Mouse (Mus musculus) layer of hippocampus, adult 11-12 months (tissue): Measurements from ENCODE around the gene Gm10721.
"Not testable (repeated sequence)": the region's sequence is repeated elsewhere in the genome, so short reads cannot be mapped to it uniquely, and the experiment has no call there.

Experiments
- DNase-seq: peaks from one replicate; pipeline ENCODE4 v3.0.0; 2022; ENCODE audit warnings: low spot score

The Gm10721 gene

DNA sequence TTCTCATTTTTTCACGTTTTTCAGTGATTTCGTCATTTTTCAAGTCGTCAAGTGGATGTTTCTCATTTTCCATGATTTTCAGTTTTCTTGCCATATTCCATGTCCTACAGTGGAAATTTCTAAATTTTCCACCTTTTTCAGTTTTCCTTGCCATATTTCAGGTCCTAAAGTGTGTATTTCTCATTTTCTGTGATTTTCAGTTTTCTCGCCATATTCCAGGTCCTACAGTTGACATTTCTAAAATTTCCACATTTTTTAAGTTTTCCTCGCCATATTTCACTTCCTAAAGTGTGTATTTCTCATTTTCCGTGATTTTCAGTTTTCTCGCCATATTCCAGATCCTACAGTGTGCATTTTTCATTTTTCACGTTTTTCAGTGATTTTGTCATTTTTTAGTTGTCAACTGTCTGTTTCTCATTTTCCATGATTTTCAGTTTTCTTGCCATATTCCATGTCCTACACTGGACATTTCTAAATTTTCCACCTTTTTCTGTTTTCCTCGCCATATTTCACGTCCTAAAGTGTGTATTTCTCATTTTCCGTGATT is at the start of gene Gm10721:
TSS of gene Gm10721 (plus strand) at position 408 of the 547 bp plus-strand sequence.
- DNase-seq: not testable (repeated sequence)

DNA sequence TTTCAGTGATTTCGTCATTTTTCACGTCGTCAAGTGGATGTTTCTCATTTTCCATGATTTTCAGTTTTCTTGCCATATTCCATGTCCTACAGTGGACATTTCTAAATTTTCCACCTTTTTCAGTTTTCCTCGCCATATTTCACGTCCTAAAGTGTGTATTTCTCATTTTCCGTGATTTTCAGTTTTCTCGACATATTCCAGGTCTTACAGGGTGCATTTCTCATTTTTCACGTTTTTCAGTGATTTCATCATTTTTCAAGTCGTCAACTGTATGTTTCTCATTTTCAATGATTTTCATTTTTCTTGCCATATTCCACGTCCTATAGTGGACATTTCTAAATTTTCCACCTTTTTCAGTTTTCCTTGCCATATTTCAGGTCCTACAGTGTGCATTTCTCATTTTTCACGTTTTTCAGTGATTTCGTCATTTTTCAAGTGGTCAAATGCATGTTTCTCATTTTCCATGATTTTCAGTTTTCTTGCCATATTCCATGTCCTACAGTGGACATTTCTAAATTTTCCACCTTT is 12.4 kb upstream of the Gm10721 start, which contains the start of gene Gm10722:
TSS of gene Gm10722 (plus strand) at position 478 of the 528 bp plus-strand sequence.
- DNase-seq: peak; percentile 15

DNA sequence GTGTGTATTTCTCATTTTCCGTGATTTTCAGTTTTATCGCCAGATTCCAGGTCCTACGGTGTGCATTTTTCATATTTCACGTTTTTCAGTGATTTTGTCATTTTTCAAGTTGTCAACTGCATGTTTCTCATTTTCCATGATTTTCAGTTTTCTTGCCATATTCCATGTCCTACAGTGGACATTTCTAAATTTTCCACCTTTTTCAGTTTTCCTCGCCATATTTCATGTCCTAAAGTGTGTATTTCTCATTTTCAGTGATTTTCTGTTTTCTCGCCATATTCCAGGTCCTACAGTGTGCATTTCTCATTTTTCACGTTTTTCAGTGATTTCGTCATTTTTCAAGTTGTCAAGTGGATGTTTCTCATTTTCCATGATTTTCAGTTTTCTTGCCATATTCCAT is 11.9 kb upstream of the Gm10721 start:
- peak; percentile 16 for DNase-seq

GRCm38 (mm10) chr9:3001948-3002659 is 10.8 kb upstream of the Gm10721 start:
- peak; percentile 100 for DNase-seq

GRCm38 (mm10) chr9:3002794-3003396 is 10.0 kb upstream of the Gm10721 start, which contains the start of gene Gm11168:
Gene Gm11168, plus strand, starts transcription at chr9:3003346.
- not testable (repeated sequence) for DNase-seq

DNA sequence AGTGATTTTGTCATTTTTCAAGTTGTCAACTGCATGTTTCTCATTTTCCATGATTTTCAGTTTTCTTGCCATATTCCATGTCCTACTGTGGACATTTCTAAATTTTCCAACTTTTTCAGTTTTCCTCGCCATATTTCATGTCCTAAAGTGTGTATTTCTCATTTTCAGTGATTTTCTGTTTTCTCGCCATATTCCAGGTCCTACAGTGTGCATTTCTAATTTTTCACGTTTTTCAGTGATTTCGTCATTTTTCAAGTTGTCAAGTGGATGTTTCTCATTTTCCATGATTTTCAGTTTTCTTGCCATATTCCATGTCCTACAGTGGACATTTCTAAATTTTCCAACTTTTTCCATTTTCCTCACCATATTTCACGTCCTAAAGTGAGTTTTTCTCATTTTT is 6.8 kb upstream of the Gm10721 start:
- DNase-seq: not testable (repeated sequence)

DNA sequence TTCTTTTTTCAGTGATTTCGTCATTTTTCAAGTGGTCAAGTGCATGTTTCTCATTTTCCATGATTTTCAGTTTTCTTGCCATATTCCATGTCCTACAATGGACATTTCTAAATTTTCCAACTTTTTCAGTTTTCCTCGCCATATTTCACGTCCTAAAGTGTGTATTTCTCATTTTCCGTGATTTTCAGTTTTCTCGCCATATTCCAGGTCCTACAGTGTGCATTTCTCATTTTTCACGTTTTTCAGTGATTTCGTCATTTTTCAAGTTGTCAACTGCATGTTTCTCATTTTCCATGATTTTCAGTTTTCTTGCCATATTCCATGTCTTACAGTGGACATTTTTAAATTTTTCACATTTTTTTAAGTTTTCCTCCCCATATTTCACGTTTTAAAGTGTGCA is 6.3 kb upstream of the Gm10721 start:
- DNase-seq: peak; percentile 99

- DNase-seq: not testable (repeated sequence)
Measured at GRCm38 (mm10) chr9:3007272-3007671, 5.7 kb upstream of the Gm10721 start.

DNA sequence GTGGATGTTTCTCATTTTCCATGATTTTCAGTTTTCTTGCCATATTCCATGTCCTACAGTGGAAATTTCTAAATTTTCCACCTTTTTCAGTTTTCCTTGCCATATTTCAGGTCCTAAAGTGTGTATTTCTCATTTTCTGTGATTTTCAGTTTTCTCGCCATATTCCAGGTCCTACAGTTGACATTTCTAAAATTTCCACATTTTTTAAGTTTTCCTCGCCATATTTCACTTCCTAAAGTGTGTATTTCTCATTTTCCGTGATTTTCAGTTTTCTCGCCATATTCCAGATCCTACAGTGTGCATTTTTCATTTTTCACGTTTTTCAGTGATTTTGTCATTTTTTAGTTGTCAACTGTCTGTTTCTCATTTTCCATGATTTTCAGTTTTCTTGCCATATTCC is 3.6 kb upstream of the Gm10721 start:
- not testable (repeated sequence) for DNase-seq

GRCm38 (mm10) chr9:3012054-3012621 is 802 bp upstream of the Gm10721 start:
- DNase-seq: not testable (repeated sequence)

GRCm38 (mm10) chr9:3015354-3015753 is 2.4 kb downstream of the Gm10721 start, which contains the start of gene Gm10720:
Gene Gm10720, plus strand, starts transcription at chr9:3015654.
- not testable (repeated sequence) for DNase-seq

GRCm38 (mm10) chr9:3015896-3016295 is 3.0 kb downstream of the Gm10721 start:
- DNase-seq: not testable (repeated sequence)

GRCm38 (mm10) chr9:3017108-3017507 is 4.2 kb downstream of the Gm10721 start, which contains the start of gene Gm10719:
Gene Gm10719, plus strand, starts transcription at chr9:3017408.
- DNase-seq: not testable (repeated sequence)

GRCm38 (mm10) chr9:3018944-3019343 is 6.0 kb downstream of the Gm10721 start:
- DNase-seq: peak; percentile 55

DNA sequence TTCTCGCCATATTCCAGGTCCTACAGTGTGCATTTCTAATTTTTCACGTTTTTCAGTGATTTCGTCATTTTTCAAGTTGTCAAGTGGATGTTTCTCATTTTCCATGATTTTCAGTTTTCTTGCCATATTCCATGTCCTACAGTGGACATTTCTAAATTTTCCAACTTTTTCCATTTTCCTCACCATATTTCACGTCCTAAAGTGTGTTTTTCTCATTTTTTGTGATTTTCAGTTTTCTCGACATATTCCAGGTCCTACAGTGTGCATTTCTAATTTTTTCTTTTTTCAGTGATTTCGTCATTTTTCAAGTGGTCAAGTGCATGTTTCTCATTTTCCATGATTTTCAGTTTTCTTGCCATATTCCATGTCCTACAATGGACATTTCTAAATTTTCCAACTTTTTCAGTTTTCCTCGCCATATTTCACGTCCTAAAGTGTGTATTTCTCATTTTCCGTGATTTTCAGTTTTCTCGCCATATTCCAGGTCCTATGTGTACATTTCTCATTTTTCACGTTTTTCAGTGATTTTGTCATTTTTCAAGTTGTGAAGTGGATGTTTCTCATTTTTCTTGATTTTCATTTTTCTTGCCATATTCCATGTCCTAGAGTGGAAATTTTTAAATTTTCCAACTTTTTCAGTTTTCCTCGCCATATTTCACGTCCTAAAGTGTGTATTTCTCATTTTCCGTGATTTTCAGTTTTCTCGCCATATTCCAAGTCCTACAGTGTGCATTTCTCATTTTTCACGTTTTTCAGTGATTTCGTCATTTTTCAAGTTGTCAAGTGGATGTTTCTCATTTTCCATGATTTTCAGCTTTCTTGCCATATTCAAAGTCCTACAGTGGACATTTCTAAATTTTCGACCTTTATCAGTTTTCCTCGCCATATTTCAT is 7.1 kb downstream of the Gm10721 start:
- peak; percentile 64 for DNase-seq

- peak; percentile 84 for DNase-seq
Measured at GRCm38 (mm10) chr9:3022316-3023008, 9.5 kb downstream of the Gm10721 start.

DNA sequence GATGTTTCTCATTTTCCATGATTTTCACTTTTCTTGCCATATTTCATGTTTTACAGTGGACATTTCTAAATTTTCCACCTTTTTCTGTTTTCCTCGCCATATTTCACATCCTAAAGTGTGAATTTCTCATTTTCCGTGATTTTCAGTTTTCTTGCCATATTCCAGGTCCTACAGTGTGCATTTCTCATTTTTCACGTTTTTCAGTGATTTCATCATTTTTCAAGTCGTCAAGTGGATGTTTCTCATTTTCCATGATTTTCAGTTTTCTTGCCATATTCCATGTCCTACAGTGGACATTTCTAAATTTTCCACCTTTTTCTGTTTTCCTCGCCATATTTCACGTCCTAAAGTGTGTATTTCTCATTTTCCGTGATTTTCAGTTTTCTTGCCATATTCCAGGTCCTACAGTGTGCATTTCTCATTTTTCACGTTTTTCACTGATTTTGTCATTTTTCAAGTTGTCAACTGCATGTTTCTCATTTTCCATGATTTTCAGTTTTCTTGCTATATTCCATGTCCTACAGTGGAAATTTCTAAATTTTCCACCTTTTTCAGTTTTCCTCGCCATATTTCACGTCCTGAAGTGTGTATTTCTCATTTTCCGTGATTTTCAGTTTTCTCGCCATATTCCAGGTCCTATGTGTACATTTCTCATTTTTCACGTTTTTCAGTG is 10.5 kb downstream of the Gm10721 start, which contains the start of gene Gm10718:
TSS of gene Gm10718 (plus strand) at position 236 of the 673 bp plus-strand sequence.
- DNase-seq: peak; percentile 56

GRCm38 (mm10) chr9:3023985-3024648 is 11.2 kb downstream of the Gm10721 start:
- DNase-seq: peak; percentile 99

GRCm38 (mm10) chr9:3024912-3025467 is 12.1 kb downstream of the Gm10721 start, which contains the start of gene Gm10717:
Gene Gm10717, plus strand, starts transcription at chr9:3025417.
- peak; percentile 55 for DNase-seq
